Mouse (Mus musculus) E14TG2a.4 (cell line): ENCODE results near the gene Mvd.

Experiments used
- CTCF ChIP-seq: conservative IDR thresholded peaks from 2 replicates; pipeline ENCODE4 v1.5.1; 2014; ENCODE audit warnings: low read length
- NANOG ChIP-seq: IDR thresholded peaks from 2 replicates; pipeline ENCODE4 v1.6.1; 2014; ENCODE audit warnings: borderline replicate concordance, low read length, mixed read lengths
- POU5F1 ChIP-seq: IDR thresholded peaks from 2 replicates; pipeline ENCODE4 v1.6.1; 2014; ENCODE audit warnings: low read length, borderline replicate concordance

DNA sequence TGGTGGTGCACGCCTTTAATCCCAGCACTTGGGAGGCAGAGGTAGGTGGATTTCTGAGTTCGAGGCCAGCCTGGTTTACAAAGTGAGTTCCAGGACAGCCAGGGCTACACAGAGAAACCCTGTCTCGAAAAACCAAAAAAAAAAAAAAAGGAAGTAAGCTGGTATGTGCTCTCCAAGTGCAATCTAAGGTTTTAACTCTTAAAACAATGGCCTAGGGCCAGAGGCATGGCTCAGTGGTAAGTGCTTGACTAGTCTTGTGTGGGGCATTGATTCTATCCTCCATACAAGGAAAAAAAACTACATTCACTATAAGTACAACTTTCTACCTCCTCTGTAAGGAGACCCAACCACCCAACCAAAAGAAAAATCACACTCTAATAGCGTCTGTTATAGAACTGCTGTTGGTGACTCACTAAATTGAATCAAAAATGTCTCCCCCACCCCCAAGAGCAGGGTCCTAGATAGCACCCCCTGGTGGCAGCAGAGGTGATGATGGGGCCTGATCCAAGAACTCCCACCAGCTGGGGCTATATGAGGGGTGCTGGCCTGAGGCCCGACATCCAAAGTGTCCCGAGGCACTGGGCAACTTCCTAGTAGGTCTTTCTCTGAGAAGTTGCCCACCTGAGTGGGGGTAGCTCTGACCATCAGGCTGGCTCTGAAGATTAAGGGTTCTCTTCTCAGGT, 16.1 kb upstream of the Mvd start:
- TF ChIP-seq CTCF = peak; percentile 69
- no peak for TF ChIP-seq NANOG
- no peak for TF ChIP-seq POU5F1
